Mouse (Mus musculus): ENCODE measurements around the gene Tsacc. TPM values are rescaled to one million over a fixed set of nuclear protein-coding genes. Genes with fewer than 3 reads are reported as not detected.

The Tsacc gene
- polyA plus RNA-seq (2015; fragmentation: Nextera tagmentation; extraction: Ambion mirVana): 13.4 and 16.1 TPM in 2 replicates

- Histone ChIP-seq H3K27me3 (ENCODE audit: control insufficient read depth, insufficient read depth, low read length) (no peaks in the 10 kb centered on the region), H3K9ac (ENCODE audit: low read length) (peak within 1 kb of the TSS; percentile 91), H3K4me1 (ENCODE audit: control insufficient read depth, insufficient read depth, low read length) (peaks cover 15% of the 10 kb centered on the region), H3K36me3 (ENCODE audit: control insufficient read depth, insufficient read depth) (peaks cover 22% of the 10 kb centered on the region), H3K4me3 (ENCODE audit: low read length) (peak within 1 kb of the TSS; percentile 94), H3K9me3 (replicated peaks; ENCODE audit: control insufficient read depth, low read length) (no peaks in the 10 kb centered on the region), H3K4me2 (ENCODE audit: low read depth, low read length) (peak within 1 kb of the TSS; percentile 81), H3K27ac (ENCODE audit: low read length) (peak within 1 kb of the TSS; percentile 97)
- peak; percentile 99 for ATAC-seq (replicated peaks; ENCODE audit: extremely low read depth, insufficient read depth, low FRiP score)
- under 1% methylated on average over 44 of the region's 44 CpGs for WGBS
Observed at GRCm38 (mm10) chr3:88296561-88297318, at the start of gene Tsacc, which contains the start of gene Cct3. Gene Tsacc, minus strand, starts transcription at chr3:88296999. Gene Cct3, plus strand, starts transcription at chr3:88297116.

GRCm38 (mm10) chr3:88339006-88339405 lies 42.2 kb upstream of the Tsacc start:
- H3K4me1 ChIP-seq (ENCODE audit: control insufficient read depth, insufficient read depth, low read length): peaks cover 23% of the 10 kb centered on the region
- ATAC-seq (replicated peaks; ENCODE audit: extremely low read depth, insufficient read depth, low FRiP score): no peak
- H3K9me3 ChIP-seq (replicated peaks; ENCODE audit: control insufficient read depth, low read length): no peaks in the 10 kb centered on the region
- H3K36me3 ChIP-seq (ENCODE audit: control insufficient read depth, insufficient read depth): peaks cover 24% of the 10 kb centered on the region
- no peak overlapping the region for H3K4me3 ChIP-seq (ENCODE audit: low read length)
- 55% methylated on average over 3 of the region's 3 CpGs for WGBS
- H3K4me2 ChIP-seq (ENCODE audit: low read depth, low read length): no peak overlapping the region
- H3K27ac ChIP-seq (ENCODE audit: low read length): no peak overlapping the region
- no peaks in the 10 kb centered on the region for H3K27me3 ChIP-seq (ENCODE audit: control insufficient read depth, insufficient read depth, low read length)
- H3K9ac ChIP-seq (ENCODE audit: low read length): peak overlapping the region; percentile 0; the same call in 1 of the 2 replicates

- Histone ChIP-seq H3K4me2 (ENCODE audit: low read depth, low read length) (no peak overlapping the region), H3K27ac (ENCODE audit: low read length) (no peak overlapping the region), H3K27me3 (ENCODE audit: control insufficient read depth, insufficient read depth, low read length) (no peaks in the 10 kb centered on the region), H3K9me3 (replicated peaks; ENCODE audit: control insufficient read depth, low read length) (no peaks in the 10 kb centered on the region), H3K4me1 (ENCODE audit: control insufficient read depth, insufficient read depth, low read length) (peaks cover 23% of the 10 kb centered on the region), H3K9ac (ENCODE audit: low read length) (no peak overlapping the region), H3K36me3 (ENCODE audit: control insufficient read depth, insufficient read depth) (peaks cover 17% of the 10 kb centered on the region), H3K4me3 (ENCODE audit: low read length) (no peak overlapping the region)
- WGBS: 84% methylated on average over 7 of the region's 7 CpGs
- no peak for ATAC-seq (replicated peaks; ENCODE audit: extremely low read depth, insufficient read depth, low FRiP score)
Observed at GRCm38 (mm10) chr3:88338316-88338715, 41.5 kb upstream of the Tsacc start.

GRCm38 (mm10) chr3:88337367-88338020 lies 40.7 kb upstream of the Tsacc start:
- Histone ChIP-seq H3K9me3 (replicated peaks; ENCODE audit: control insufficient read depth, low read length) (no peaks in the 10 kb centered on the region), H3K4me2 (ENCODE audit: low read depth, low read length) (peak overlapping the region; percentile 61), H3K4me1 (ENCODE audit: control insufficient read depth, insufficient read depth, low read length) (peaks cover 23% of the 10 kb centered on the region), H3K27me3 (ENCODE audit: control insufficient read depth, insufficient read depth, low read length) (no peaks in the 10 kb centered on the region), H3K36me3 (ENCODE audit: control insufficient read depth, insufficient read depth) (peaks cover 9% of the 10 kb centered on the region), H3K9ac (ENCODE audit: low read length) (peak overlapping the region; percentile 60), H3K27ac (ENCODE audit: low read length) (peak overlapping the region; percentile 96), H3K4me3 (ENCODE audit: low read length) (peak overlapping the region; percentile 87)
- 45% methylated on average over 11 of the region's 11 CpGs for WGBS
- ATAC-seq (replicated peaks; ENCODE audit: extremely low read depth, insufficient read depth, low FRiP score): no peak

GRCm38 (mm10) chr3:88336058-88337013 lies 39.5 kb upstream of the Tsacc start, which contains the start of the genes Tmem79 and Smg5:
Gene Tmem79, minus strand, starts transcription at chr3:88336148.
Gene Smg5, plus strand, starts transcription at chr3:88336260.
- peak within 1 kb of the TSS; percentile 98 for H3K9ac ChIP-seq (ENCODE audit: low read length)
- peak within 1 kb of the TSS; percentile 87 for H3K4me3 ChIP-seq (ENCODE audit: low read length)
- peak; percentile 91 for ATAC-seq (replicated peaks; ENCODE audit: extremely low read depth, insufficient read depth, low FRiP score)
- no peaks in the 10 kb centered on the region for H3K27me3 ChIP-seq (ENCODE audit: control insufficient read depth, insufficient read depth, low read length)
- peak within 1 kb of the TSS; percentile 65 for H3K4me2 ChIP-seq (ENCODE audit: low read depth, low read length)
- whole genome bisulfite sequencing: under 1% methylated on average over 52 of the region's 66 CpGs
- peaks cover 23% of the 10 kb centered on the region for H3K4me1 ChIP-seq (ENCODE audit: control insufficient read depth, insufficient read depth, low read length)
- peak within 1 kb of the TSS; percentile 96 for H3K27ac ChIP-seq (ENCODE audit: low read length)
- H3K9me3 ChIP-seq (replicated peaks; ENCODE audit: control insufficient read depth, low read length): no peaks in the 10 kb centered on the region
- H3K36me3 ChIP-seq (ENCODE audit: control insufficient read depth, insufficient read depth): no peaks in the 10 kb centered on the region; the same call in 1 of the 2 replicates

GRCm38 (mm10) chr3:88335436-88336053 lies 38.7 kb upstream of the Tsacc start:
- Histone ChIP-seq H3K27ac (ENCODE audit: low read length) (peak overlapping the region; percentile 96), H3K4me2 (ENCODE audit: low read depth, low read length) (peak overlapping the region; percentile 65), H3K9me3 (replicated peaks; ENCODE audit: control insufficient read depth, low read length) (no peaks in the 10 kb centered on the region), H3K27me3 (ENCODE audit: control insufficient read depth, insufficient read depth, low read length) (no peaks in the 10 kb centered on the region), H3K4me1 (ENCODE audit: control insufficient read depth, insufficient read depth, low read length) (peaks cover 23% of the 10 kb centered on the region), H3K36me3 (ENCODE audit: control insufficient read depth, insufficient read depth) (no peaks in the 10 kb centered on the region), H3K9ac (ENCODE audit: low read length) (peak overlapping the region; percentile 84), H3K4me3 (ENCODE audit: low read length) (peak overlapping the region; percentile 87)
- peak; percentile 47 for ATAC-seq (replicated peaks; ENCODE audit: extremely low read depth, insufficient read depth, low FRiP score)
- WGBS: under 1% methylated on average over 27 of the region's 27 CpGs

- no peaks in the 10 kb centered on the region for H3K9me3 ChIP-seq (replicated peaks; ENCODE audit: control insufficient read depth, low read length)
- H3K9ac ChIP-seq (ENCODE audit: low read length): peak overlapping the region; percentile 84
- H3K4me2 ChIP-seq (ENCODE audit: low read depth, low read length): peak overlapping the region; percentile 65
- no peaks in the 10 kb centered on the region for H3K27me3 ChIP-seq (ENCODE audit: control insufficient read depth, insufficient read depth, low read length)
- peaks cover 23% of the 10 kb centered on the region for H3K4me1 ChIP-seq (ENCODE audit: control insufficient read depth, insufficient read depth, low read length)
- WGBS: 39% methylated on average over 3 of the region's 3 CpGs
- no peak for ATAC-seq (replicated peaks; ENCODE audit: extremely low read depth, insufficient read depth, low FRiP score)
- H3K4me3 ChIP-seq (ENCODE audit: low read length): peak overlapping the region; percentile 87
- no peaks in the 10 kb centered on the region for H3K36me3 ChIP-seq (ENCODE audit: control insufficient read depth, insufficient read depth)
- H3K27ac ChIP-seq (ENCODE audit: low read length): peak overlapping the region; percentile 96
Observed at GRCm38 (mm10) chr3:88334902-88335435, 38.2 kb upstream of the Tsacc start.
